Mouse (Mus musculus): Measurements from ENCODE around the gene Med29. TPM values are rescaled to one million over a fixed set of nuclear protein-coding genes. Genes with fewer than 3 reads are reported as not detected.

The Med29 gene
- polyA plus RNA-seq, 1 experiment: 2.2 TPM

DNA sequence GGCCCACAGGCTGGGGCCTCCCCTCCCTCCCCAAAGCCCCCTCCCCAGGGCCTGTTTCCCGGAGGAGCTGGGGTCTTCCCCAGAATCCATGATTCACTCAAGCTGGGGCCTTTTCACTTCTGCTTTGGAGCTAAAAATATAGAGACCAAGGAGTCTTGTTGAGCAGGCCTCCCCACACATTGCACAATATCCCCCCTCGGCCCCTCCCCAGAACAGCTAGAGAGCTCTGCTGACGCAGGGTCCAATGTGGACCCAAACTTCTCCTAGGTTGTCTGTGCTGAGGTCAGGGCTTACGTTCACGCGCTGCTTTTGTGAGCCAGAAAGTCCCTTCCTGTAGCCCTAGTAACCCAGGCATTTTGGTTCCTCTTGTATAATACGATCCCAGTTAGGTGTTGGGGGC, 6.5 kb downstream of the Med29 start:
- Histone ChIP-seq H3K4me3 (replicated peaks) (no peak overlapping the region), H3K36me3 (ENCODE audit: control insufficient read depth) (peaks cover 53% of the 10 kb centered on the region), H3K9me3 (ENCODE audit: control insufficient read depth, low read length) (no peaks in the 10 kb centered on the region), H3K4me1 (ENCODE audit: control insufficient read depth) (peaks cover 56% of the 10 kb centered on the region), H3K27me3 (ENCODE audit: control insufficient read depth) (no peaks in the 10 kb centered on the region)
- TF ChIP-seq TAL1 (IDR thresholded peaks at IDR 0.05; ENCODE audit: low read length): no peak
- no peak for TF ChIP-seq GATA1 (IDR thresholded peaks at IDR 0.05; ENCODE audit: low read length)

DNA sequence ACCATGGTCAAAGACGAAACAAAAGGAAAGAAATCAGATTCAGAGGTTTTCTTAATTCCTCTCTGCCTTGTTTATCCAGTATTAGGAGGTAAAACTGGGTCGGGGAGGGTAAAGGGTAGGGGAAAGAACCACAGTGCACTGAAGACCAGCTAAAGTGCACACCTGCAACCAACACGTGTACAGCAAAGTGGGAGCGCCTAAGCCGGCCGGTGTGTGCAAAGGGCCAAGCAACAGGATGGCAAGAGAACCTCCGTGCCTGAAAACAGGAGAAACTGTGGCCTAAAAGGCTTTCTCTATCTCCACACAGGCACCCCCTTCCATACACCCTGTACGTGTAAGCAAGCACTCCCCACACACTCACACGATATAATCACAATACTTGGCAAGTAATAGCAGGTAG, 7.3 kb downstream of the Med29 start:
- no peak for TF ChIP-seq GATA1 (IDR thresholded peaks at IDR 0.05; ENCODE audit: low read length)
- no peak for TF ChIP-seq TAL1 (IDR thresholded peaks at IDR 0.05; ENCODE audit: low read length)
- Histone ChIP-seq H3K36me3 (ENCODE audit: control insufficient read depth) (peaks cover 47% of the 10 kb centered on the region), H3K27me3 (ENCODE audit: control insufficient read depth) (no peaks in the 10 kb centered on the region), H3K4me3 (replicated peaks) (no peak overlapping the region), H3K9me3 (ENCODE audit: control insufficient read depth, low read length) (no peaks in the 10 kb centered on the region), H3K4me1 (ENCODE audit: control insufficient read depth) (peaks cover 62% of the 10 kb centered on the region)

DNA sequence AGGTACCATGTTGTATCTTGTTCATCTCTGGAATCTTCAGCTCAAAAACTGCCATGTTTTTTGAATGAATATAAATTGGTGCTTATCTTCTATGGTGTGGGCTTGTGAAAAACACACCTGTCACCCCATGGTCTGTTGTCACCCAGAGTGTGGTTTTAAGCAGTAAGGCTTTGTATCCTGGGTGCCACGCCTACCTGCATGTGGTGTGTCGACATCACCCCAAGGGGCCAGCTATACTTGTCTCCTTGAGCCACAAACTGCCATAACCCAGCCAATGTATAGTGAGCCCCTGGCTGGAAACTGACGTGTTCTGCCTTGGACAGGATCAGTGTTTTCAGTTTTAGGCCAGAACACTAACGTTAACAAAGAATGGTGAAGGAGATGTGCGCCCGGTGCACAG, 8.3 kb downstream of the Med29 start:
- TF ChIP-seq TAL1 (IDR thresholded peaks at IDR 0.05; ENCODE audit: low read length) (no peak), GATA1 (IDR thresholded peaks at IDR 0.05; ENCODE audit: low read length) (no peak)
- no peaks in the 10 kb centered on the region for H3K9me3 ChIP-seq (ENCODE audit: control insufficient read depth, low read length)
- no peak overlapping the region for H3K4me3 ChIP-seq (replicated peaks)
- peaks cover 38% of the 10 kb centered on the region for H3K36me3 ChIP-seq (ENCODE audit: control insufficient read depth)
- peaks cover 71% of the 10 kb centered on the region for H3K4me1 ChIP-seq (ENCODE audit: control insufficient read depth)
- no peaks in the 10 kb centered on the region for H3K27me3 ChIP-seq (ENCODE audit: control insufficient read depth)

DNA sequence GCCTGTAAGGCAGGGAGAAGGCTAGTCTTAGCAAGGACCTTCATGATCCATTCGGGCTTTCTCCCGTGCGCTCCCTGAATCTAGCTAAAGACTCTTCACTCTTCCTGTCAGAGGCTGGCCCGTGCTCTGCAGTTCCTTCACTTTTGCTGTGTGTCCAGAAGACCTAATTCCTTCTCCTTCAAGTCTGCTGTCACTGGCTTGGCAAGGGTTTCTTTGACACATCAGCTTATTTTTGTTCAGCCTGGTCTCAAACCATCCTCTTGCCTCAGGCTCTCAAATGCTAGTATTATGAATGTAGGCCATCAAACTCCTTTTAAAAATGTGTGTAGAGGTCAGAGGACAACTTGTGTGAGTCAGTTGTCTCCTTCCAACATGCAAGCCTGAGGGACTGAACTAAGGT, 8.9 kb downstream of the Med29 start:
- Histone ChIP-seq H3K27me3 (ENCODE audit: control insufficient read depth) (no peaks in the 10 kb centered on the region), H3K4me3 (replicated peaks) (no peak overlapping the region), H3K4me1 (ENCODE audit: control insufficient read depth) (peaks cover 77% of the 10 kb centered on the region), H3K9me3 (ENCODE audit: control insufficient read depth, low read length) (no peaks in the 10 kb centered on the region), H3K36me3 (ENCODE audit: control insufficient read depth) (peaks cover 32% of the 10 kb centered on the region)
- TF ChIP-seq TAL1 (IDR thresholded peaks at IDR 0.05; ENCODE audit: low read length) (no peak), GATA1 (IDR thresholded peaks at IDR 0.05; ENCODE audit: low read length) (no peak)

DNA sequence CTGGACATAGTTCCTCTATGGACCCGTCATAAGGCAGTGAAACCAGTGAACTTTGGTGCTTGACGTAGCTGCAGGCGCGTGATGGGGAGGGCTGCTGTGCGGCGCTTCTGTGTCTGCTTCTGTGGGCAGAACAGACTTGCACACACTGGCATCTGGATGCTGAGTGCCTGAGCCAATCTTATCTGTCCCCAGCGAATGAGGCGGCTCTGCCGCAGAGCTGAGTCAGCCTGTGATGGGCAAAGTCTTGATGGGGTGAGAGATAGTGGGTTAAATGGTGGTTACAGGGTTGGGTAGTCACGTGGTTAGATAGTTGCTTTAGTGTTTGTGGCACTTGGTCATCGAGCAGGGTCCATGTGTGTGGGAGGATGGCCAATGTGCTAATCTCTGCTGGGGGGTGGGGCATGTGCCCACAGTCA, 9.5 kb downstream of the Med29 start:
- H3K9me3 ChIP-seq (ENCODE audit: control insufficient read depth, low read length): no peaks in the 10 kb centered on the region
- peaks cover 27% of the 10 kb centered on the region for H3K36me3 ChIP-seq (ENCODE audit: control insufficient read depth)
- TF ChIP-seq GATA1 (IDR thresholded peaks at IDR 0.05; ENCODE audit: low read length): peak; percentile 91
- TF ChIP-seq TAL1 (IDR thresholded peaks at IDR 0.05; ENCODE audit: low read length): 0 out of 3 replicates have a peak, but pooled peaks have one; percentile 16
- H3K27me3 ChIP-seq (ENCODE audit: control insufficient read depth): peaks cover under 1% of the 10 kb centered on the region
- H3K4me3 ChIP-seq (replicated peaks): peak overlapping the region; percentile 62
- peaks cover 80% of the 10 kb centered on the region for H3K4me1 ChIP-seq (ENCODE audit: control insufficient read depth)

DNA sequence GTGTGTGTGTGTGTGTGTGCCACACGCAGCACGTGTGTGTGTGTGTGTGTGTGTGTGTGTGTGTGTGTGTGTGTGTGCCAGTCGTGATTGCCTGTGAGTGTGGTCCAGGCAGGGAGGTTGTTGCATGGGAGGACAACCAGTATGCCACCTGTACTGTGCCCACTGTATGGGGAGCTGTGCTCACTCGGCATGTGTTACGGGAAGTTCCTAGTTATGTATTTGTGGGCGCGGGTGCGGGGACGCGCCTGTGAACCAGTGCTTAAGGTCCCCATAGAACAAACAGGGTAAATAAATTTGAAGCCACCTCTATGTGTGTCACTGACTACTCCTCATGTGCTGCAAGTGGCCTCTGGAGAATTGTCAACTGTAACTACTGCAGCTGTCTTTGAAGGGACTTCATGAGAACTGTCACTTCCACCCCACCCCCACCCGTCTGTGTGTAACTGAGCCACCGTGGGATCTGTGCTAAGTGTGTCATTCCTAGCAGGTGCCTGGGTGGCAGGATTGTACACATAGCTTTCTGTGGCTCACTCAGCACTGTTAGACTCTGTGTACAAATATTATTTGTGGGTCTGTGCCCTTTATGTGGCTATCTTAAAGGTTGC, 10.1 kb downstream of the Med29 start:
- H3K4me3 ChIP-seq (replicated peaks): peak overlapping the region; percentile 62
- H3K36me3 ChIP-seq (ENCODE audit: control insufficient read depth): peaks cover 27% of the 10 kb centered on the region
- peaks cover 83% of the 10 kb centered on the region for H3K4me1 ChIP-seq (ENCODE audit: control insufficient read depth)
- H3K9me3 ChIP-seq (ENCODE audit: control insufficient read depth, low read length): no peaks in the 10 kb centered on the region
- H3K27me3 ChIP-seq (ENCODE audit: control insufficient read depth): peaks cover 5% of the 10 kb centered on the region
- TF ChIP-seq TAL1 (IDR thresholded peaks at IDR 0.05; ENCODE audit: low read length) (no peak), GATA1 (IDR thresholded peaks at IDR 0.05; ENCODE audit: low read length) (no peak)

DNA sequence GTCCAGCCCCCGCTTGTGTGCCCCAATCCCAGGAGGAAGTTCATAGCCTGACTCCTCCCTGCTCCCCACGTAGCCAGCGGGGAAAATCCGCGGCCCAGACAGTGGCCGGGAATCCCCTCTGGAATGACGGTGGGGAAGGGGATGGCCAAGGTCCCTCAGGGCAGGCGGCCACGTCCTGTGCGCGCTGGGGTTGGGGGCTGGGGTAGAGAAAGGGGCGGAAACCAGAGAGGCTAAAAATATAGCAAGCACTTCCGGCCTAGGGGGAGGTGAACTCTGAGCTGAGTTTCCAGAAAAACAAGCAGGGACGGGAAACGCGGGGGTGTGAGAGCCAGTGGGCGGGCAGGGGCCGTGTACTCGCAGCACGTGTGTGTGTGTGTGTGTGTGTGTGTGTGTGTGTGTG, 10.6 kb downstream of the Med29 start:
- TF ChIP-seq GATA1 (IDR thresholded peaks at IDR 0.05; ENCODE audit: low read length): no peak
- TF ChIP-seq TAL1 (IDR thresholded peaks at IDR 0.05; ENCODE audit: low read length): no peak
- H3K9me3 ChIP-seq (ENCODE audit: control insufficient read depth, low read length): no peaks in the 10 kb centered on the region
- H3K4me3 ChIP-seq (replicated peaks): peak overlapping the region; percentile 62
- peaks cover 88% of the 10 kb centered on the region for H3K4me1 ChIP-seq (ENCODE audit: control insufficient read depth)
- H3K36me3 ChIP-seq (ENCODE audit: control insufficient read depth): peaks cover 27% of the 10 kb centered on the region
- H3K27me3 ChIP-seq (ENCODE audit: control insufficient read depth): peaks cover 5% of the 10 kb centered on the region

DNA sequence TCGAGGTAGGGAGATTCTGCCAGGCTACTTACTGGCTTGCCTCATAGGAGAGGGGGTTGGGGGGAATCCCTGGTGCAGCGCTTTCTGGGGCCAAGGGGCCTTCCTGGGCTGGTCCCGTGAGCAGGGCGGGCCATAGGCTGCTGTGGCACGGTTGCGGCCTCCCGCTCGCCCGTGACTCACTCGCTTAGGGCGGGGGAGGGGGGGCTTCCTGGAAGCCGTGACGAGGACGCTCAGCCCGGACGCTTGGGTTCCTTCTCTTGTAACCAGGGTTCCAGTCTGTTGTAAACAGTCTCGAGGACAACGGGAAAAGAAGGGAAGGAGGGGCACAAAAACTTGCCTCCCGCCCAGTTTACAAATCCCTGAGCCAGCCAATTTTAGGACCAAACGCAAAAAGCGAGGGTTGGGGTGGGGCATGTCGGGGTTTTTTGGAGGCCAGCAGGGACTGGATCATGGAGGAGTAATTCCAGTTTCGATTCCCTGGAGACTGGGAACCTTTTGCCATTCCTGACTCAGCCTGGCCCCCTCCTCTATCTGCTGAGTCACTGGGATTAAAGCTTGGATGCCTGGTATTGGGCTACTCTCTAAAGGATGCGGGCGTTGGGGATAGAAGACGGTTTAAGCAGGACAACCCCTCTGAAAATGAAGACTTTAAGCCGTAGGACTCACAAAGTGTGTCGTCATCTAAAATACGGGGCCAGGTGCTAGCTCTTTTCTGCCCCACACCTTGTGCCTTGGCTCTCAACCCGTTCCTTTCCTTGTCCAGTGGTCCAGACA, 11.3 kb downstream of the Med29 start:
- TF ChIP-seq GATA1 (IDR thresholded peaks at IDR 0.05; ENCODE audit: low read length) (no peak), TAL1 (IDR thresholded peaks at IDR 0.05; ENCODE audit: low read length) (no peak)
- Histone ChIP-seq H3K4me1 (ENCODE audit: control insufficient read depth) (peaks cover 91% of the 10 kb centered on the region), H3K9me3 (ENCODE audit: control insufficient read depth, low read length) (no peaks in the 10 kb centered on the region), H3K27me3 (ENCODE audit: control insufficient read depth) (peaks cover 5% of the 10 kb centered on the region), H3K4me3 (replicated peaks) (peak overlapping the region; percentile 62), H3K36me3 (ENCODE audit: control insufficient read depth) (peaks cover 21% of the 10 kb centered on the region)

DNA sequence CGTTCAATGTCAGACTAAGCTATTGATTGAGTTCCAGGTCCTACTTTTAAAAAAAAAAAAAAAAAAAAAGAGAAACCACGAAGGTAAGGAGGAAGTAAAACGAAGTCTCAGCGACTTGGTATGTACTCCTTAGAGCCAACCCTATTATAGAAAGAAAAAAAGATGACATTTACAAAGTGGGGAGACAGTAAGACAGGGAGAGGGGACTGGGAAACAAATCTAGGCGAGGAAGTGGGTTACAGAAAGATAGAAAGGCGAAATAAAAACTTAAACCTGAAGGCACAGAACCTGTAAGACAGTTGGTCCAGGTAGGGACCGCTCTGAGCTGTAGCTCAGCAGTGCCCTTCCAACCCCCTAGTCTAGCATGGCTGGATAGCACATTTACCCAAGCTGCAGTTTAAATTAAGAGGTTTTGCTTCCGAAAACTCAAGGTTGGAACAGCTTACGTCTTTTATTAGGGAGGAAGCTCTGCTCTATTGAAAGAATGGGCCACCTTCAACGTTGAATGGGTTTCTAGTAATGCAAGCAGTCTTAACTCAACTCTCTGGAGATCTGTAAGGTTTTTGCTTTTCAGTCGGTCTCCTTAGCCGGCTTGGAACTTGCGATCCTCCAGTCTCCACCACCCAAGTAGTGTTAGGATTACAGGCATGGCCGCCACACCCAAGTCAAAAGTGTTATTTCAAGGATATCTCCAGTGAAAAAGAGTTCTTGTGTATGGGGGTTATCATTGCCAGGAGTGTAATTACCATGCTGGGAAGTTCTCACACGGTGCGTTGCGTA, 12.1 kb downstream of the Med29 start, which contains the start of gene Zfp36:
Gene Zfp36 (minus strand): TSS at position 17 of the 780 bp plus-strand sequence.
- TF ChIP-seq TAL1 (IDR thresholded peaks at IDR 0.05; ENCODE audit: low read length) (no peak), GATA1 (IDR thresholded peaks at IDR 0.05; ENCODE audit: low read length) (no peak)
- Histone ChIP-seq H3K4me3 (replicated peaks) (peak within 1 kb of the TSS; percentile 75), H3K9me3 (ENCODE audit: control insufficient read depth, low read length) (no peaks in the 10 kb centered on the region), H3K36me3 (ENCODE audit: control insufficient read depth) (peaks cover 13% of the 10 kb centered on the region), H3K27me3 (ENCODE audit: control insufficient read depth) (peaks cover 5% of the 10 kb centered on the region), H3K4me1 (ENCODE audit: control insufficient read depth) (peaks cover 95% of the 10 kb centered on the region)

Data from erythroblast, embryonic 14.5 days (primary cell).